ENCODE assay signal across 15 mouse cellular contexts in the genomic region with DNA sequence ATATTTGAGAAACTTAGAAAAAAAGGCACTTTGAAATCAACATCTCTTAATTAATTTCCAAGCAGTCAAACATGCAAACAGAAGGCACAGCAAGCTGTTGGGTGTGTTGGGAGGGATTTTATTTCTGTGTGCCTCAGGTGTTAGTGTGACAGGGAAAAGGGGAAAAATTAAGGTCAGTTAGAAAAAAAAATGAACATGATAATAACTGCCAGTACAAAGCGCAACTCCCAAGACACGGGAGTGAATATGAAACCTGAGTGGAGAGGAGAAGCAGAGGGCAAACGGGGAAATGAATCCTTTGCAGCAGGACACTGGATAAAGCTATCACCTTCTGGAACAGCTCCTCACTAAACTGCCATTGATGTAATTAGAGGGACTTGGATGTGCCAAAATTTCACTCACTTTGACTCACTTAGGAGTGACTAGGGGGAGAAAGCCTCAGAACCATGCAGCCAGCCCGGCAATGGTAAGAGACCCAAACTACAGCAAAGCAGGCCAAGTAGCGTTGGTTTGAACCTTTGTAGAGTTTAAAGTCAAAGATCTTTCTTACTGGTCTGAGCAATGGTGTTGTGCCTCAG.
A peak's percentile ranks its signal among the peaks of the same experiment; 100 is the strongest.
DNase-seq lines count a peak whose midpoint lies in the region; ATAC-seq and TF ChIP-seq lines count a peak whose summit lies in the region.
"Had no signal": no experiment of that assay in that cellular context is flagged by ENCODE, and none has a peak within 500 bp of the region (broad histone marks: within the 10 kb centered on the region; RNA-seq: fewer than 3 reads in every experiment).

No protein-coding gene starts in this region.

- peak; percentile 12 for DNase-seq in embryo, embryonic 11 days
- no peak for DNase-seq in embryo, embryonic 10 days (ENCODE audit: low spot score)
- peak; percentile 4 for DNase-seq in kidney, postnatal 0 days (ENCODE audit: low spot score)
- no peak for DNase-seq in kidney, adult 18-20 months
- peak; percentile 14 for DNase-seq in midbrain, embryonic 10.5 days (ENCODE audit: low spot score)
- DNase-seq in retina, postnatal 1 day: peak; percentile 10
- DNase-seq in right cerebral cortex, adult 2 months (ENCODE audit: low spot score in 2 of 2): no peak
- no peak for DNase-seq in T-cell, adult 2 months (ENCODE audit: low spot score)
- DNase-seq: cerebellum, adult 11-12 months; lung, postnatal 14 days; thymus, postnatal 14 days had no signal

- H3K27me3 ChIP-seq in kidney, postnatal 0 days (ENCODE audit: insufficient read depth, low read length): no peaks in the 10 kb centered on the region
- peaks cover 96% of the 10 kb centered on the region for H3K27me3 ChIP-seq in midbrain, embryonic 10.5 days (ENCODE audit: low read depth, poor library complexity, severe bottlenecking)

- 49% methylated on average over 5 of the region's 5 CpGs for WGBS in kidney, postnatal 0 days
- WGBS in midbrain, embryonic 10.5 days: 37% methylated on average over 5 of the region's 5 CpGs

- TF ChIP-seq CTCF in kidney, postnatal 0 days (IDR thresholded peaks at IDR 0.05; ENCODE audit: low read depth): no peak

- H3K9me3 ChIP-seq in kidney, postnatal 0 days (replicated peaks; ENCODE audit: low read length): no peaks in the 10 kb centered on the region
- H3K9me3 ChIP-seq in midbrain, embryonic 10.5 days (replicated peaks): no peaks in the 10 kb centered on the region
- H3K9me3 ChIP-seq: heart, embryonic 15.5 days; limb, embryonic 13.5 days had no signal

- H3K27ac ChIP-seq in kidney, postnatal 0 days: no peak overlapping the region
- no peak overlapping the region for H3K27ac ChIP-seq in midbrain, embryonic 10.5 days (replicated peaks)
- H3K27ac ChIP-seq: heart, embryonic 15.5 days; left cerebral cortex, adult 2 months; limb, embryonic 13.5 days had no signal

- no peak overlapping the region for H3K4me3 ChIP-seq in kidney, postnatal 0 days (replicated peaks; ENCODE audit: low read depth, low read length)
- H3K4me3 ChIP-seq in midbrain, embryonic 10.5 days: no peak overlapping the region
- H3K4me3 ChIP-seq: heart, embryonic 15.5 days; left cerebral cortex, adult 2 months; limb, embryonic 13.5 days had no signal

- peaks cover 4% of the 10 kb centered on the region; the same call in 1 of the 2 replicates for H3K4me1 ChIP-seq in kidney, postnatal 0 days (replicated peaks; ENCODE audit: insufficient read depth, low read length)
- H3K4me1 ChIP-seq in midbrain, embryonic 10.5 days: peaks cover 31% of the 10 kb centered on the region

- H3K36me3 ChIP-seq in kidney, postnatal 0 days (ENCODE audit: insufficient read depth, low read length): no peaks in the 10 kb centered on the region
- no peaks in the 10 kb centered on the region for H3K36me3 ChIP-seq in midbrain, embryonic 10.5 days
- H3K36me3 ChIP-seq: heart, embryonic 15.5 days; limb, embryonic 13.5 days had no signal

- H3K4me2 ChIP-seq in kidney, postnatal 0 days (ENCODE audit: low read length): 0 out of 2 replicates have a peak overlapping the region, but pooled peaks have one; percentile 16
- H3K4me2 ChIP-seq: heart, embryonic 15.5 days had no signal

- ATAC-seq in kidney, postnatal 0 days (replicated peaks; ENCODE audit: low FRiP score, low read depth): no peak
- ATAC-seq: Patski had no signal

- no peak overlapping the region for H3K9ac ChIP-seq in kidney, postnatal 0 days (ENCODE audit: low read depth, low read length)
- H3K9ac ChIP-seq: heart, embryonic 15.5 days; limb, embryonic 13.5 days had no signal

Comparison
In these comparisons a context has a peak if more than half of its experiments do, and no peak if none do; other contexts are left out.
1. DNase-seq: peak in embryo, embryonic 11 days (single experiment), kidney, postnatal 0 days (single experiment), midbrain, embryonic 10.5 days (single experiment) and retina, postnatal 1 day (single experiment); none in embryo, embryonic 10 days (single experiment), kidney, adult 18-20 months (single experiment), right cerebral cortex, adult 2 months (0 of 2) and T-cell, adult 2 months (single experiment).